Mouse (Mus musculus) thymus, adult 2 months (tissue): ENCODE results near the gene Gm10271. TPM values are rescaled to one million over a fixed set of nuclear protein-coding genes. Genes with fewer than 3 reads are reported as not detected.

Experiments
- DNase-seq: peaks from one replicate; pipeline ENCODE4 v3.0.0; 2021
- H3K27ac ChIP-seq: fragments of 200-500 bp; 2 replicates; pipeline ENCODE4 v1.5.1; 2012; ENCODE audit warnings: low read length, control low read depth; ENCODE audit not compliant: control insufficient read depth, insufficient read depth
- H3K27me3 ChIP-seq: fragments of 200-500 bp; 2 replicates; pipeline ENCODE4 v1.6.1; 2012; ENCODE audit warnings: mild to moderate bottlenecking, low read length, moderate library complexity, mixed read lengths; ENCODE audit not compliant: control insufficient read depth, insufficient read depth
- H3K36me3 ChIP-seq: fragments of 200-500 bp; 2 replicates; pipeline ENCODE4 v1.6.1; 2012; ENCODE audit warnings: mild to moderate bottlenecking, low read length, moderate library complexity; ENCODE audit not compliant: control insufficient read depth, insufficient read depth
- H3K4me1 ChIP-seq: fragments of 200-500 bp; replicated peaks from 2 replicates; pipeline ENCODE4 v1.6.1; 2012; ENCODE audit warnings: low read length; ENCODE audit not compliant: control insufficient read depth, insufficient read depth
- H3K4me3 ChIP-seq: fragments of 200-500 bp; 2 replicates; pipeline ENCODE4 v1.5.1; 2012; ENCODE audit warnings: mild to moderate bottlenecking, low read length, control low read depth, moderate library complexity; ENCODE audit not compliant: control insufficient read depth, insufficient read depth
- CTCF ChIP-seq: fragments of 200-500 bp; IDR thresholded peaks from 2 replicates; pipeline ENCODE4 v1.5.1; 2012; ENCODE audit warnings: mild to moderate bottlenecking, control low read depth, low read length, moderate library complexity, borderline replicate concordance; ENCODE audit not compliant: control insufficient read depth, poor library complexity, insufficient read depth; ENCODE audit errors: extremely low read depth
- POLR2A ChIP-seq: fragments of 200-500 bp; IDR thresholded peaks from 2 replicates; pipeline ENCODE4 v1.6.1; 2012; ENCODE audit warnings: mild to moderate bottlenecking, low read length, control low read depth, moderate library complexity; ENCODE audit not compliant: control insufficient read depth, poor library complexity, insufficient read depth; ENCODE audit errors: extremely low read depth
- WGBS: fragments of 180-500 bp; shearing (Covaris S2); methylation state at CpG from one replicate; pipeline ENCODE4 v1.1.7; 2018; 5-methylcytosine and 5-hydroxymethylcytosine counted together
- polyA plus RNA-seq: library from polyadenylated mRNA; depleted of rRNA; stranded (reverse); fragments of >200 nt; gene quantifications from 2 replicates; pipeline ENCODE4 v1.2.3, GENCODE M21; 2012

The Gm10271 gene
- polyA plus RNA-seq, 1 experiment: not detected

GRCm38 (mm10) chr10:116922161-116922560 lies 50.2 kb downstream of the Gm10271 start:
- H3K27ac ChIP-seq: peak overlapping the region; percentile 17; the same call in 1 of the 2 replicates
- peaks cover 43% of the 10 kb centered on the region for H3K4me1 ChIP-seq
- 0 out of 2 replicates have a peak, but pooled peaks cover 1% of the 10 kb centered on the region for H3K36me3 ChIP-seq
- no peak for DNase-seq
- no peak for TF ChIP-seq POLR2A
- TF ChIP-seq CTCF: no peak
- WGBS: 51% methylated on average over 15 of the region's 15 CpGs
- H3K27me3 ChIP-seq: no peaks in the 10 kb centered on the region
- no peak overlapping the region for H3K4me3 ChIP-seq

GRCm38 (mm10) chr10:116921416-116921815 lies 51.0 kb downstream of the Gm10271 start:
- H3K36me3 ChIP-seq: no peaks in the 10 kb centered on the region
- TF ChIP-seq CTCF (no peak), POLR2A (no peak)

GRCm38 (mm10) chr10:116920641-116921040 lies 51.8 kb downstream of the Gm10271 start:
- H3K4me3 ChIP-seq: no peak overlapping the region
- H3K36me3 ChIP-seq: no peaks in the 10 kb centered on the region; the same call in 1 of the 2 replicates
- WGBS: 95% methylated on average over 8 of the region's 8 CpGs
- no peak for DNase-seq
- no peaks in the 10 kb centered on the region for H3K27me3 ChIP-seq
- H3K4me1 ChIP-seq: peaks cover 56% of the 10 kb centered on the region
- TF ChIP-seq POLR2A: no peak
- no peak for TF ChIP-seq CTCF
- no peak overlapping the region for H3K27ac ChIP-seq

More at GRCm38 (mm10) chr10:116921416-116921815, 51.0 kb downstream of the Gm10271 start:
- Histone ChIP-seq H3K27me3 (no peaks in the 10 kb centered on the region), H3K4me3 (no peak overlapping the region), H3K4me1 (peaks cover 51% of the 10 kb centered on the region), H3K27ac (no peak overlapping the region)
- no peak for DNase-seq
- WGBS: 96% methylated on average over 15 of the region's 15 CpGs

- H3K4me3 ChIP-seq: peak overlapping the region; percentile 50
- peaks cover 1% of the 10 kb centered on the region; the same call in 1 of the 2 replicates for H3K36me3 ChIP-seq
- DNase-seq: peak; percentile 44
- H3K27me3 ChIP-seq: no peaks in the 10 kb centered on the region
- peak overlapping the region; percentile 97 for H3K27ac ChIP-seq
- H3K4me1 ChIP-seq: peaks cover 56% of the 10 kb centered on the region
- WGBS: 26% methylated on average over 25 of the region's 25 CpGs
- TF ChIP-seq POLR2A (0 out of 2 replicates have a peak, but pooled peaks have one; percentile 27), CTCF (no peak)
These were observed 52.8 kb downstream of the Gm10271 start for GRCm38 (mm10) chr10:116919368-116920317.

GRCm38 (mm10) chr10:116916581-116916980 lies 55.8 kb downstream of the Gm10271 start:
- no peaks in the 10 kb centered on the region for H3K27me3 ChIP-seq
- peaks cover 11% of the 10 kb centered on the region; the same call in 1 of the 2 replicates for H3K36me3 ChIP-seq
- peak overlapping the region; percentile 81 for H3K27ac ChIP-seq
- H3K4me1 ChIP-seq: peaks cover 60% of the 10 kb centered on the region
- WGBS: 5% methylated on average over 8 of the region's 8 CpGs
- DNase-seq: peak; percentile 40
- TF ChIP-seq POLR2A (peak; percentile 46; the same call in 1 of the 2 replicates), CTCF (no peak)
- H3K4me3 ChIP-seq: peak overlapping the region; percentile 10

GRCm38 (mm10) chr10:116915286-116915685 lies 57.1 kb downstream of the Gm10271 start:
- H3K4me3 ChIP-seq: no peak overlapping the region
- DNase-seq: no peak
- H3K27ac ChIP-seq: peak overlapping the region; percentile 18
- H3K4me1 ChIP-seq: peaks cover 49% of the 10 kb centered on the region
- H3K27me3 ChIP-seq: no peaks in the 10 kb centered on the region
- TF ChIP-seq POLR2A: no peak
- TF ChIP-seq CTCF: no peak
- peaks cover 21% of the 10 kb centered on the region for H3K36me3 ChIP-seq
- 95% methylated on average over 8 of the region's 8 CpGs for WGBS

GRCm38 (mm10) chr10:116914586-116914985 lies 57.8 kb downstream of the Gm10271 start:
- H3K4me3 ChIP-seq: peak overlapping the region; percentile 20; the same call in 1 of the 2 replicates
- peaks cover 28% of the 10 kb centered on the region for H3K36me3 ChIP-seq
- no peaks in the 10 kb centered on the region for H3K27me3 ChIP-seq
- 87% methylated on average over 9 of the region's 9 CpGs for whole genome bisulfite sequencing
- H3K27ac ChIP-seq: peak overlapping the region; percentile 67
- peaks cover 43% of the 10 kb centered on the region for H3K4me1 ChIP-seq
- no peak for DNase-seq
- no peak for TF ChIP-seq CTCF
- TF ChIP-seq POLR2A: no peak
